Mouse (Mus musculus): Measurements from ENCODE around the gene Ddx20. TPM values are rescaled to one million over a fixed set of nuclear protein-coding genes. Genes with fewer than 3 reads are reported as not detected.

Ddx20 gene
- polyA plus RNA-seq, 1 experiment from 2014 or later, result 24.6 TPM

GRCm38 (mm10) chr3:105710246-105710645, 22.9 kb upstream of the Ddx20 start:
- H3K4me3 ChIP-seq (ENCODE audit: low read depth, low read length), result no peak overlapping the region
- no peak overlapping the region for H3K27ac ChIP-seq (ENCODE audit: low read length)
- H3K4me1 ChIP-seq (ENCODE audit: control insufficient read depth, insufficient read depth, low read length), result peaks cover 5% of the 10 kb centered on the region; the same call in 1 of the 2 replicates
- H3K27me3 ChIP-seq (ENCODE audit: control insufficient read depth, insufficient read depth, low read depth, low read length), result peaks cover 7% of the 10 kb centered on the region
- no peak overlapping the region for H3K9ac ChIP-seq (ENCODE audit: low read depth, low read length)
- peak; percentile 52 for ATAC-seq
- H3K9me3 ChIP-seq (replicated peaks; ENCODE audit: control insufficient read depth, low read length, poor library complexity, severe bottlenecking), result no peaks in the 10 kb centered on the region
- no peaks in the 10 kb centered on the region for H3K36me3 ChIP-seq (ENCODE audit: control insufficient read depth, insufficient read depth, low read length)
- no peak overlapping the region for H3K4me2 ChIP-seq (ENCODE audit: low read length)
- 57% methylated on average over 6 of the region's 6 CpGs for WGBS

- peaks cover 13% of the 10 kb centered on the region for H3K4me1 ChIP-seq (ENCODE audit: control insufficient read depth, insufficient read depth, low read length)
- no peak overlapping the region for H3K9ac ChIP-seq (ENCODE audit: low read depth, low read length)
- H3K9me3 ChIP-seq (replicated peaks; ENCODE audit: control insufficient read depth, low read length, poor library complexity, severe bottlenecking), result no peaks in the 10 kb centered on the region
- no peak overlapping the region for H3K27ac ChIP-seq (ENCODE audit: low read length)
- 17% methylated on average over 7 of the region's 7 CpGs for WGBS
- no peak for ATAC-seq
- H3K4me3 ChIP-seq (ENCODE audit: low read depth, low read length), result no peak overlapping the region
- no peak overlapping the region for H3K4me2 ChIP-seq (ENCODE audit: low read length)
- H3K36me3 ChIP-seq (ENCODE audit: control insufficient read depth, insufficient read depth, low read length), result no peaks in the 10 kb centered on the region
- H3K27me3 ChIP-seq (ENCODE audit: control insufficient read depth, insufficient read depth, low read depth, low read length), result peaks cover 11% of the 10 kb centered on the region
These were observed 20.2 kb upstream of the Ddx20 start for GRCm38 (mm10) chr3:105707590-105707989.

GRCm38 (mm10) chr3:105706366-105707020, 19.1 kb upstream of the Ddx20 start:
- Histone ChIP-seq H3K9ac (ENCODE audit: low read depth, low read length) (no peak overlapping the region; the same call in 1 of the 2 replicates), H3K9me3 (replicated peaks; ENCODE audit: control insufficient read depth, low read length, poor library complexity, severe bottlenecking) (no peaks in the 10 kb centered on the region), H3K4me3 (ENCODE audit: low read depth, low read length) (peak overlapping the region; percentile 51), H3K36me3 (ENCODE audit: control insufficient read depth, insufficient read depth, low read length) (no peaks in the 10 kb centered on the region), H3K27ac (ENCODE audit: low read length) (no peak overlapping the region), H3K4me2 (ENCODE audit: low read length) (peak overlapping the region; percentile 99), H3K4me1 (ENCODE audit: control insufficient read depth, insufficient read depth, low read length) (peaks cover 13% of the 10 kb centered on the region), H3K27me3 (ENCODE audit: control insufficient read depth, insufficient read depth, low read depth, low read length) (peaks cover 16% of the 10 kb centered on the region)
- ATAC-seq, result no peak
- WGBS, result 40% methylated on average over 4 of the region's 4 CpGs

- H3K4me2 ChIP-seq (ENCODE audit: low read length), result peak overlapping the region; percentile 99
- peaks cover 16% of the 10 kb centered on the region for H3K27me3 ChIP-seq (ENCODE audit: control insufficient read depth, insufficient read depth, low read depth, low read length)
- H3K36me3 ChIP-seq (ENCODE audit: control insufficient read depth, insufficient read depth, low read length), result no peaks in the 10 kb centered on the region
- peaks cover 13% of the 10 kb centered on the region for H3K4me1 ChIP-seq (ENCODE audit: control insufficient read depth, insufficient read depth, low read length)
- no peak overlapping the region; the same call in 1 of the 2 replicates for H3K27ac ChIP-seq (ENCODE audit: low read length)
- H3K9ac ChIP-seq (ENCODE audit: low read depth, low read length), result peak overlapping the region; percentile 67
- no peaks in the 10 kb centered on the region for H3K9me3 ChIP-seq (replicated peaks; ENCODE audit: control insufficient read depth, low read length, poor library complexity, severe bottlenecking)
- H3K4me3 ChIP-seq (ENCODE audit: low read depth, low read length), result peak overlapping the region; percentile 51
- no peak for ATAC-seq
- 12% methylated on average over 3 of the region's 3 CpGs for WGBS
These were observed 18.2 kb upstream of the Ddx20 start for GRCm38 (mm10) chr3:105705561-105705960.

- ATAC-seq, result peak; percentile 77
- Histone ChIP-seq H3K9me3 (replicated peaks; ENCODE audit: control insufficient read depth, low read length, poor library complexity, severe bottlenecking) (no peaks in the 10 kb centered on the region), H3K4me1 (ENCODE audit: control insufficient read depth, insufficient read depth, low read length) (peaks cover 13% of the 10 kb centered on the region), H3K27ac (ENCODE audit: low read length) (peak overlapping the region; percentile 45; the same call in 1 of the 2 replicates), H3K4me2 (ENCODE audit: low read length) (peak overlapping the region; percentile 99), H3K27me3 (ENCODE audit: control insufficient read depth, insufficient read depth, low read depth, low read length) (peaks cover 16% of the 10 kb centered on the region), H3K36me3 (ENCODE audit: control insufficient read depth, insufficient read depth, low read length) (no peaks in the 10 kb centered on the region), H3K9ac (ENCODE audit: low read depth, low read length) (peak overlapping the region; percentile 67), H3K4me3 (ENCODE audit: low read depth, low read length) (peak overlapping the region; percentile 51)
- under 1% methylated on average over 28 of the region's 28 CpGs for WGBS
These were observed 17.7 kb upstream of the Ddx20 start for GRCm38 (mm10) chr3:105705061-105705549.

GRCm38 (mm10) chr3:105704031-105705008, 16.9 kb upstream of the Ddx20 start, which contains the start of gene Inka2:
Gene Inka2 (plus strand): TSS chr3:105704599.
- peak; percentile 96 for ATAC-seq
- WGBS, result 2% methylated on average over 37 of the region's 43 CpGs
- Histone ChIP-seq H3K36me3 (ENCODE audit: control insufficient read depth, insufficient read depth, low read length) (no peaks in the 10 kb centered on the region), H3K27ac (ENCODE audit: low read length) (peak within 1 kb of the TSS; percentile 45; the same call in 1 of the 2 replicates), H3K4me3 (ENCODE audit: low read depth, low read length) (peak within 1 kb of the TSS; percentile 51), H3K9me3 (replicated peaks; ENCODE audit: control insufficient read depth, low read length, poor library complexity, severe bottlenecking) (no peaks in the 10 kb centered on the region), H3K27me3 (ENCODE audit: control insufficient read depth, insufficient read depth, low read depth, low read length) (peaks cover 16% of the 10 kb centered on the region), H3K4me1 (ENCODE audit: control insufficient read depth, insufficient read depth, low read length) (peaks cover 13% of the 10 kb centered on the region), H3K9ac (ENCODE audit: low read depth, low read length) (peak within 1 kb of the TSS; percentile 67), H3K4me2 (ENCODE audit: low read length) (peak within 1 kb of the TSS; percentile 99)

GRCm38 (mm10) chr3:105703571-105703970, 16.2 kb upstream of the Ddx20 start:
- 45% methylated on average over 6 of the region's 6 CpGs for WGBS
- Histone ChIP-seq H3K27me3 (ENCODE audit: control insufficient read depth, insufficient read depth, low read depth, low read length) (peaks cover 16% of the 10 kb centered on the region), H3K9me3 (replicated peaks; ENCODE audit: control insufficient read depth, low read length, poor library complexity, severe bottlenecking) (no peaks in the 10 kb centered on the region), H3K4me2 (ENCODE audit: low read length) (no peak overlapping the region), H3K9ac (ENCODE audit: low read depth, low read length) (no peak overlapping the region), H3K4me1 (ENCODE audit: control insufficient read depth, insufficient read depth, low read length) (peaks cover 13% of the 10 kb centered on the region), H3K4me3 (ENCODE audit: low read depth, low read length) (no peak overlapping the region), H3K27ac (ENCODE audit: low read length) (no peak overlapping the region), H3K36me3 (ENCODE audit: control insufficient read depth, insufficient read depth, low read length) (no peaks in the 10 kb centered on the region)
- ATAC-seq, result no peak

GRCm38 (mm10) chr3:105701399-105701798, 14.0 kb upstream of the Ddx20 start:
- Histone ChIP-seq H3K4me3 (ENCODE audit: low read depth, low read length) (no peak overlapping the region), H3K9ac (ENCODE audit: low read depth, low read length) (no peak overlapping the region), H3K4me2 (ENCODE audit: low read length) (no peak overlapping the region), H3K4me1 (ENCODE audit: control insufficient read depth, insufficient read depth, low read length) (peaks cover 14% of the 10 kb centered on the region), H3K27me3 (ENCODE audit: control insufficient read depth, insufficient read depth, low read depth, low read length) (peaks cover 16% of the 10 kb centered on the region), H3K36me3 (ENCODE audit: control insufficient read depth, insufficient read depth, low read length) (no peaks in the 10 kb centered on the region), H3K27ac (ENCODE audit: low read length) (no peak overlapping the region), H3K9me3 (replicated peaks; ENCODE audit: control insufficient read depth, low read length, poor library complexity, severe bottlenecking) (no peaks in the 10 kb centered on the region)
- 67% methylated on average over 5 of the region's 5 CpGs for WGBS
- no peak for ATAC-seq
